In the genomic region with DNA sequence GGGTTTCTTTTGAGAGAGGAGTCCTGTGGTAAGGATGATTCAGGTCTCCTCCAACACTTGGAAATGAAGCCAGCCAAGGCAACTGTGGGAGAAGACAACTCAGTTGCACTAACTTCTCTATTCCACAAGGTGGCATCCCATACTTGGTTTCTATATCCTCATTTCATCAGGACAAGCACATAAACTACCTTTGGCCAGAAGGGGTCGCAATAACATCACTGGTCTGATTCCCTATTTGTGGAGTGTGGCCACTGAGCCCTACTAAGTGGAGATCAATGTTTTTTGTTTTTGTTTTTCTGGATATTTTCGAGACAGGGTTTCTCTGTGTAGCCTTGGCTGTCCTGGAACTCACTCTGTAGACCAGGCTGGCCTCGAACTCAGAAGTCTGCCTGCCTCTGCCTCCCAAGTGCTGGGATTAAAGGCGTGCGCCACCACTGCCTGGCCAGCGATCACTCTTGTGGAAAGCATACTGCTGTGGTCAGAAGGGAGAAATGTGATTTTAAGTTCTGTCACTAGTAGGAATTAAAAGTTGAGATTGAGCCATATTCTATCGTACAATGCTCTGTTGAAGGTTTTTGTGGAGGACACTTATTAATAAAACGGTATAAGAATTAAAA, we compare ENCODE assay signal across 8 mouse cellular contexts.
DNase-seq lines count a peak whose midpoint lies in the region; ATAC-seq lines count a peak whose summit lies in the region.
"Not testable (repeated sequence)": the region's sequence is repeated elsewhere in the genome, so short reads cannot be mapped to it uniquely, and the experiment has no call there.

No protein-coding gene starts in this region.

- intact Hi-C loops in heart, postnatal 14 days (cut with DNase I) = not testable (repeated sequence)

- H3K27ac ChIP-seq in forebrain, embryonic 13.5 days; liver, embryonic 13.5 days; neural tube, embryonic 11.5 days (ENCODE audit: low read depth, low read length): not testable (repeated sequence)

- H3K27me3 ChIP-seq in forebrain, embryonic 13.5 days; liver, embryonic 13.5 days; neural tube, embryonic 11.5 days (ENCODE audit: control insufficient read depth, insufficient read depth, low read length): not testable (repeated sequence)

- not testable (repeated sequence) for H3K4me3 ChIP-seq in forebrain, embryonic 13.5 days; liver, embryonic 13.5 days (replicated peaks); neural tube, embryonic 11.5 days (ENCODE audit: low read depth, low read length)

- not testable (repeated sequence) for H3K4me2 ChIP-seq in forebrain, embryonic 13.5 days; liver, embryonic 13.5 days; neural tube, embryonic 11.5 days (ENCODE audit: low read depth)

- H3K9ac ChIP-seq in forebrain, embryonic 13.5 days; liver, embryonic 13.5 days; neural tube, embryonic 11.5 days (ENCODE audit: low read length): not testable (repeated sequence)

- not testable (repeated sequence) for H3K9me3 ChIP-seq in forebrain, embryonic 13.5 days (replicated peaks); liver, embryonic 13.5 days (replicated peaks); neural tube, embryonic 11.5 days (ENCODE audit: control insufficient read depth, low read length)

- WGBS in forebrain, embryonic 13.5 days = 69% methylated on average over 8 of the region's 8 CpGs
- 55% methylated on average over 8 of the region's 8 CpGs for WGBS in liver, embryonic 13.5 days (ENCODE audit: insufficient replicate concordance)
- 67% methylated on average over 8 of the region's 8 CpGs for WGBS in neural tube, embryonic 11.5 days

- peak; percentile 40; the same call in 1 of the 2 replicates for ATAC-seq in cerebellum, adult (ENCODE audit: insufficient number of reproducible peaks, low FRiP score, low TSS enrichment)
- ATAC-seq in forebrain, embryonic 13.5 days = 0 out of 2 replicates have a peak, but pooled peaks have one; percentile 13
- ATAC-seq in liver, embryonic 13.5 days (ENCODE audit: low read depth) = peak; percentile 82
- peak; percentile 39; the same call in 1 of the 2 replicates for ATAC-seq in neural tube, embryonic 11.5 days (ENCODE audit: insufficient read depth, low FRiP score, low TSS enrichment)

- DNase-seq in ES-CJ7 (ENCODE audit: low read depth, low spot score) = peak; percentile 99
- peak; percentile 11 to 20 for DNase-seq in heart, postnatal 14 days
- DNase-seq in kidney, postnatal 4 days = peak; percentile 10 to 27
- peak; percentile 48 for DNase-seq in liver, embryonic 13.5 days
- DNase-seq in neural tube, embryonic 11.5 days (ENCODE audit: low spot score) = peak; percentile 8
- DNase-seq in thymus, postnatal 25 days = peak; percentile 35

- not testable (repeated sequence) for H3K36me3 ChIP-seq in forebrain, embryonic 13.5 days (ENCODE audit: poor library complexity, severe bottlenecking); liver, embryonic 13.5 days; neural tube, embryonic 11.5 days (ENCODE audit: control insufficient read depth, insufficient read depth, low read length)

- H3K4me1 ChIP-seq in forebrain, embryonic 13.5 days; liver, embryonic 13.5 days (replicated peaks); neural tube, embryonic 11.5 days (ENCODE audit: control insufficient read depth, insufficient read depth, low read length): not testable (repeated sequence)

Comparison
In these comparisons a context has a peak if more than half of its experiments do, and no peak if none do; other contexts are left out.
1. DNase-seq: peak in every context shown above with its lines; median percentile 99 in ES-CJ7; 48 in liver, embryonic 13.5 days; 35 in thymus, postnatal 25 days; 18 in kidney, postnatal 4 days; 16 in heart, postnatal 14 days; 8 in neural tube, embryonic 11.5 days.
2. ATAC-seq: peak in every context shown above with its lines; median percentile 82 in liver, embryonic 13.5 days; 40 in cerebellum, adult; 39 in neural tube, embryonic 11.5 days; 13 in forebrain, embryonic 13.5 days.